Mouse (Mus musculus) A20 (cell line): ENCODE results near the gene Ufm1.

Experiments used
- DNase-seq: peaks from one replicate; pipeline ENCODE4 v3.0.0-alpha.2; 2011; ENCODE audit warnings: low read depth, low spot score

Ufm1 gene

GRCm38 (mm10) chr3:53863383-53864220, at the start of gene Ufm1:
Gene Ufm1 (minus strand): TSS chr3:53863830.
- peak; percentile 96 for DNase-seq

- DNase-seq = no peak
Observed at GRCm38 (mm10) chr3:53890619-53891540, 27.2 kb upstream of the Ufm1 start.

- no peak for DNase-seq
Observed at GRCm38 (mm10) chr3:53871596-53871995, 8.0 kb upstream of the Ufm1 start.

GRCm38 (mm10) chr3:53870482-53870881, 6.9 kb upstream of the Ufm1 start:
- DNase-seq = no peak

- DNase-seq = no peak
Observed at GRCm38 (mm10) chr3:53869263-53869662, 5.6 kb upstream of the Ufm1 start.

- no peak for DNase-seq
Observed at GRCm38 (mm10) chr3:53868212-53868611, 4.6 kb upstream of the Ufm1 start.

GRCm38 (mm10) chr3:53854831-53855230, 8.8 kb downstream of the Ufm1 start:
- no peak for DNase-seq

- DNase-seq = no peak
Observed at GRCm38 (mm10) chr3:53854261-53854660, 9.4 kb downstream of the Ufm1 start.

- no peak for DNase-seq
Observed at GRCm38 (mm10) chr3:53848262-53848661, 15.4 kb downstream of the Ufm1 start.

- no peak for DNase-seq
Observed at GRCm38 (mm10) chr3:53847726-53848125, 15.9 kb downstream of the Ufm1 start.

GRCm38 (mm10) chr3:53846206-53846928, 17.3 kb downstream of the Ufm1 start:
- DNase-seq = no peak

GRCm38 (mm10) chr3:53844786-53845185, 18.8 kb downstream of the Ufm1 start, which contains the start of gene Gm10985:
Gene Gm10985 (plus strand): TSS chr3:53845086.
- no peak for DNase-seq

GRCm38 (mm10) chr3:53834238-53834637, 29.4 kb downstream of the Ufm1 start:
- no peak for DNase-seq

- no peak for DNase-seq
Observed at GRCm38 (mm10) chr3:53813421-53813977, 50.1 kb downstream of the Ufm1 start.
